Mouse (Mus musculus): ENCODE data around the gene Krt90. TPM values are rescaled to one million over a fixed set of nuclear protein-coding genes. Genes with fewer than 3 reads are reported as not detected.
"Not testable (repeated sequence)": the region's sequence is repeated elsewhere in the genome, so short reads cannot be mapped to it uniquely, and the experiment has no call there.

Gene Krt90
- polyA plus RNA-seq, 1 experiment from 2014 or later, result 0.22 TPM

DNA sequence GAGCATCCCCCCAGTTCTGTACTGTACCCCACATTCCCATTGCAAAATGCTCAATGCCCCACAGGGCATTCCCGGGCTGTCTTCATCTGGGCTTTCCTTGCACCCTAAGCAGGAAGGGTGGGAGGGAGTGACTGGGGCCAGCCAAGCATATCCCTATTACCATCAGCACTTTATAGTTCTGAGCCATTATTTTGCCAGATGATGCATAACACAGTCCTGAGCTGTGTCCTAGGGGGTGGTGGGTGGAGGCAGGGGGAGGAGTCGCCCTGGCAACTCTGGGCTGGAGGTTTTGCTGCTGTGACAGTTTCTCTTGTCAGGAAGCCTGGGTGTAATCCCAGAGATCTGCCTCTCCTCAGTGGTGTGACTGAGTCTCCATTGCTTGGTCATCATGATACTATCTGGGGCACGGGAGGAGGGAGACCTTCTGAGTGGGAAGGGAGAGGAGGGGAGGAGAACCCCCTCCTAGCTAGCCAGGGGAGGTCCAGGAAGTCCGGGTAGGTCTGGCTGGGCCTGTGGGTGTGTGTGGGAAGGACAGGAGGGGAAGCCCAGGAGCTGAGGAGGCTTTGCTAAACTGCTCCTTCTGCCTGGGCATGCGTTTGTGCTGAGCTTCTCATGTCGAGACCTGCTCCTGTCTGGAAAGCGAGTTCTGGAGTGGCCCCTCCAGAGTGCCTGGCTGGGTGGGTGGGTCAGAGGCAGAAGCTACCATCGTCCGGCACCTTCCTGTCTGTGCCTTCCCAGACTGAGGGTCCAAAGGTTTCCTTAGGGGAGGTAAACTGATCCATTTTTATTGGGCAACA lies 26.5 kb downstream of the Krt90 start:
- ATAC-seq (ENCODE audit: low FRiP score, low TSS enrichment), result peak; percentile 58; the same call in 1 of the 2 replicates
- no peak overlapping the region for H3K4me2 ChIP-seq (replicated peaks; ENCODE audit: low read depth, low read length)
- H3K4me1 ChIP-seq (ENCODE audit: control insufficient read depth, insufficient read depth, low read length), result peaks cover 13% of the 10 kb centered on the region
- no peaks in the 10 kb centered on the region for H3K27me3 ChIP-seq (ENCODE audit: control insufficient read depth, insufficient read depth, low read length)
- no peak overlapping the region for H3K27ac ChIP-seq (ENCODE audit: low read depth, low read length)
- WGBS, result 38% methylated on average over 9 of the region's 9 CpGs
- H3K9me3 ChIP-seq (ENCODE audit: control insufficient read depth, low read length), result no peaks in the 10 kb centered on the region
- H3K9ac ChIP-seq (ENCODE audit: low read depth, low read length), result no peak overlapping the region
- no peaks in the 10 kb centered on the region for H3K36me3 ChIP-seq (ENCODE audit: control insufficient read depth, insufficient read depth, low read length)
- no peak overlapping the region for H3K4me3 ChIP-seq (ENCODE audit: low read length)

DNA sequence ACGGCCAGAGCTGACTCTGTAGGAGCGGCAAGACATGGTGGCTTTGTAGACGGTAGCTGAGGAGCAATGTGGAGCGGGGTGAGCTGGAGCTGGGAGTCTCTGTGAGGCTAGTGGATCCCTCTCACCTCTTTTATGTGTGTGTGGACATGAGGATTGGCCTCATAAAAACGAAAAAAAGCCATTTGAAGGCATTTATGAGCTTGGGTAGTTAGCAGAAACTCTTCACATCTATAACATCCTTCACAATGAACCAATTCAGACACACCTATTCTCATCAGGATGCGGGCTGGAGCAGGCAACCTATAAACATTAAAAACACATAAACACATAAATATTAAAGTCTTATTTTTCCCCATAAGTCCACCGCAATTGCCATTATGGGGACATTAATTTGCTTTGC lies 30.0 kb downstream of the Krt90 start, which contains the start of gene Krt84:
Krt84 (minus strand) TSS at position 101 of the 400 bp plus-strand sequence.
- no peaks in the 10 kb centered on the region for H3K9me3 ChIP-seq (ENCODE audit: control insufficient read depth, low read length)
- H3K36me3 ChIP-seq (ENCODE audit: control insufficient read depth, insufficient read depth, low read length), result no peaks in the 10 kb centered on the region
- no peak within 1 kb of the TSS for H3K4me3 ChIP-seq (ENCODE audit: low read length)
- no peak within 1 kb of the TSS for H3K4me2 ChIP-seq (replicated peaks; ENCODE audit: low read depth, low read length)
- H3K4me1 ChIP-seq (ENCODE audit: control insufficient read depth, insufficient read depth, low read length), result peaks cover 8% of the 10 kb centered on the region
- no peak within 1 kb of the TSS for H3K27ac ChIP-seq (ENCODE audit: low read depth, low read length)
- no peak within 1 kb of the TSS for H3K9ac ChIP-seq (ENCODE audit: low read depth, low read length)
- ATAC-seq (ENCODE audit: low FRiP score, low TSS enrichment), result no peak
- no peaks in the 10 kb centered on the region for H3K27me3 ChIP-seq (ENCODE audit: control insufficient read depth, insufficient read depth, low read length)
- WGBS, result 67% methylated on average over 7 of the region's 7 CpGs

DNA sequence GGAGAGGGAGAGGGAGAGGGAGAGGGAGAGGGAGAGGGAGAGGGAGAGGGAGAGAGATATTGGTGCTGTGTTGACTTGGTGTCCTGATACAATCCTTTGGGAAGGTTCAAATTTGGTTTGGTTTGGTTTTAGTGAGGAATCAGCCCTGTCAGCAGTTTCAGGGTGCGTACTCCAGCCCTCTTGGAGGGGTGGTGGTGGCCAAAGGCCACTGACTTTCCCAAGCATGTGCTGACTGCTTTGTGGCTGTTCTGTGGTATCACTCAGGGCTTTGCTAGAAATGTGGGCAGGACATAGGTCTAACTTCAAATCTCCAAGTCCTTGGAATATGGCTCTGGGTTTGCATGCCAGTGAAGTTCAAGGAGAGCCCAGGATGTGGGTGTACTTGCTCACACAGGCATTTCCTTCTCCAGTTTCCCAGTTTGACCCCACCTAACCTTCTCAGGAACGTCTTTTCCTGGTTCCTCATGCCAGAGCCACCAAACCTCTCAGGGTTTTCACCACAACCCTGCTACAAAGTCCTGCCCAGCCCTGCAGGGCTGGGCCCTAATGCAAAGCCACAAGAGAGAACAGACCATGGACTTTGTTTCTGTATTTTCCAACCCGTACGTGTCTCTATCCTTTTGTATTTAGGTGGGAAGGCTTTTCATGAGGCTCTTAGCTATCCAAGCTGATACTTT lies 40.1 kb downstream of the Krt90 start:
- 57% methylated on average over 4 of the region's 4 CpGs for WGBS
- H3K9me3 ChIP-seq (ENCODE audit: control insufficient read depth, low read length), result no peaks in the 10 kb centered on the region
- ATAC-seq (ENCODE audit: low FRiP score, low TSS enrichment), result no peak
- H3K4me2 ChIP-seq (replicated peaks; ENCODE audit: low read depth, low read length), result no peak overlapping the region
- peaks cover 13% of the 10 kb centered on the region; the same call in 1 of the 2 replicates for H3K27me3 ChIP-seq (ENCODE audit: control insufficient read depth, insufficient read depth, low read length)
- H3K9ac ChIP-seq (ENCODE audit: low read depth, low read length), result no peak overlapping the region
- no peaks in the 10 kb centered on the region for H3K36me3 ChIP-seq (ENCODE audit: control insufficient read depth, insufficient read depth, low read length)
- no peaks in the 10 kb centered on the region for H3K4me1 ChIP-seq (ENCODE audit: control insufficient read depth, insufficient read depth, low read length)
- H3K27ac ChIP-seq (ENCODE audit: low read depth, low read length), result no peak overlapping the region
- H3K4me3 ChIP-seq (ENCODE audit: low read length), result no peak overlapping the region

DNA sequence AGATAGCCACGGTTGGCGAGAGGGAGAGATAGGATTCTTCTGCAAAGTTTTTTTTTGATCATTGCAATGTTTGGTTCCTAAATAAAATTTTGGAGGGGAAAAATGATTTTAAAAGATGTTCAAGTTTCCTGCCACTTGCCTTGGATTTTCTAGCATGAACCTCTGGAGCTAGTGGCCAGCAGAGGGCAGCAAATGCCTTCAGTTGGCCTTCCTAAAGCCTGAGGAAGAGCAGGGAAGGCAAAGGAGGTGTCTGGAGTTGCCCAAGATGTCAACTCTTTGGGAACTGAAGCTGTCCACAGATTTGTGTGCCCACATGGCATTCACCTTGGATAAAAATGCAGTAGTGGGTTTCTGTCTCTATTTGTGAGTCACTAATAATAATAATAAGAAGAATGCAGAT lies 43.0 kb downstream of the Krt90 start:
- Histone ChIP-seq H3K4me2 (replicated peaks; ENCODE audit: low read depth, low read length) (no peak overlapping the region), H3K36me3 (ENCODE audit: control insufficient read depth, insufficient read depth, low read length) (no peaks in the 10 kb centered on the region), H3K27me3 (ENCODE audit: control insufficient read depth, insufficient read depth, low read length) (peaks cover 9% of the 10 kb centered on the region; the same call in 1 of the 2 replicates), H3K4me1 (ENCODE audit: control insufficient read depth, insufficient read depth, low read length) (no peaks in the 10 kb centered on the region), H3K27ac (ENCODE audit: low read depth, low read length) (no peak overlapping the region), H3K9me3 (ENCODE audit: control insufficient read depth, low read length) (no peaks in the 10 kb centered on the region), H3K9ac (ENCODE audit: low read depth, low read length) (no peak overlapping the region), H3K4me3 (ENCODE audit: low read length) (no peak overlapping the region)
- no peak for ATAC-seq (ENCODE audit: low FRiP score, low TSS enrichment)
- WGBS, result 13% methylated on average over 2 of the region's 2 CpGs

DNA sequence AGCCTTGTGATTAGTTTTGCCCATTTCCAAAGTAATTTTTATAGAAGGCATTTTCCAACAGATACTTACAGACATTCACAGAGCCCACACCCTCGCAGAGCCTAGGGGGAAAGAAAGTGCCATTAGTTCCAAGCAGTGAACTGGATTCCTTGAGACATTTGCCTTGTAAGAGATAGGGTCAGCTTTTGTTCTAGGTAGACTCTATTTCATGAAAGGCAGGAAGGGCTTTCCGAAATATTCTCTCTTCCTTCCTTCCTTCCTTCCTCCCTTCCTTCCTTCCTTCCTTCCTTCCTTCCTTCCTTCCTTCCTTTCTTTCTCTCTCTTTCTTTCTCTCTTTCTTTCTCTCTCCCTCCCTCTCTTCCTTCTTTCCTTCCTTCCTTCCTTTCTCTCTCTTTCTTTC lies 45.6 kb downstream of the Krt90 start, which contains the start of gene Gm49425:
Gm49425 (minus strand) TSS at position 101 of the 400 bp plus-strand sequence.
- H3K9ac ChIP-seq (ENCODE audit: low read depth, low read length); H3K9me3 ChIP-seq (ENCODE audit: control insufficient read depth, low read length); H3K27ac ChIP-seq (ENCODE audit: low read depth, low read length); ATAC-seq (ENCODE audit: low FRiP score, low TSS enrichment); H3K4me1 ChIP-seq (ENCODE audit: control insufficient read depth, insufficient read depth, low read length); H3K27me3 ChIP-seq (ENCODE audit: control insufficient read depth, insufficient read depth, low read length); H3K4me3 ChIP-seq (ENCODE audit: low read length); H3K4me2 ChIP-seq (replicated peaks; ENCODE audit: low read depth, low read length); H3K36me3 ChIP-seq (ENCODE audit: control insufficient read depth, insufficient read depth, low read length): not testable (repeated sequence)
- 72% methylated on average over 2 of the region's 2 CpGs for whole genome bisulfite sequencing

DNA sequence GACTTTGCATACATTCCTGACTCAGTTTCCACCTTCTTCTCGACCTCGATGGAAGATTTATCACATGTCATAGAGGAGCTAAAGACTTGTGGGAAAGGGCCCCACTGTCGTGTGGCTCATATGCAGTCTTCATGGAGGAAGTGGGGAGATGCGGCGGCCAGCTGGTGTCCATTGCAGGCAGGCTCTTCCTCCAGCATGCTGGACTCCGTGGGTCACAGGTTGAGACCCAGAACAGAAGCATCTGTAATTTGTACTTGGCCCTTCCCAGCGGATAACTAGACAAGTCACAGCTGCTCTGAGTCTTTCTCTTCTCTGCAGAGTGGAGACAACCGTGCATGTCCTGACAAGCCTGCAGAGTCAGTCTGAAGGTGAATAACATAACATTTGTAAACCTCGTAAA lies 54.5 kb downstream of the Krt90 start:
- 29% methylated on average over 9 of the region's 9 CpGs for WGBS
- no peak overlapping the region for H3K27ac ChIP-seq (ENCODE audit: low read depth, low read length)
- peaks cover 8% of the 10 kb centered on the region; the same call in 1 of the 2 replicates for H3K4me1 ChIP-seq (ENCODE audit: control insufficient read depth, insufficient read depth, low read length)
- H3K9me3 ChIP-seq (ENCODE audit: control insufficient read depth, low read length), result no peaks in the 10 kb centered on the region
- H3K9ac ChIP-seq (ENCODE audit: low read depth, low read length), result no peak overlapping the region
- H3K4me3 ChIP-seq (ENCODE audit: low read length), result no peak overlapping the region
- H3K4me2 ChIP-seq (replicated peaks; ENCODE audit: low read depth, low read length), result no peak overlapping the region
- H3K27me3 ChIP-seq (ENCODE audit: control insufficient read depth, insufficient read depth, low read length), result no peaks in the 10 kb centered on the region
- 0 out of 2 replicates have a peak, but pooled peaks have one; percentile 38 for ATAC-seq (ENCODE audit: low FRiP score, low TSS enrichment)
- no peaks in the 10 kb centered on the region for H3K36me3 ChIP-seq (ENCODE audit: control insufficient read depth, insufficient read depth, low read length)

DNA sequence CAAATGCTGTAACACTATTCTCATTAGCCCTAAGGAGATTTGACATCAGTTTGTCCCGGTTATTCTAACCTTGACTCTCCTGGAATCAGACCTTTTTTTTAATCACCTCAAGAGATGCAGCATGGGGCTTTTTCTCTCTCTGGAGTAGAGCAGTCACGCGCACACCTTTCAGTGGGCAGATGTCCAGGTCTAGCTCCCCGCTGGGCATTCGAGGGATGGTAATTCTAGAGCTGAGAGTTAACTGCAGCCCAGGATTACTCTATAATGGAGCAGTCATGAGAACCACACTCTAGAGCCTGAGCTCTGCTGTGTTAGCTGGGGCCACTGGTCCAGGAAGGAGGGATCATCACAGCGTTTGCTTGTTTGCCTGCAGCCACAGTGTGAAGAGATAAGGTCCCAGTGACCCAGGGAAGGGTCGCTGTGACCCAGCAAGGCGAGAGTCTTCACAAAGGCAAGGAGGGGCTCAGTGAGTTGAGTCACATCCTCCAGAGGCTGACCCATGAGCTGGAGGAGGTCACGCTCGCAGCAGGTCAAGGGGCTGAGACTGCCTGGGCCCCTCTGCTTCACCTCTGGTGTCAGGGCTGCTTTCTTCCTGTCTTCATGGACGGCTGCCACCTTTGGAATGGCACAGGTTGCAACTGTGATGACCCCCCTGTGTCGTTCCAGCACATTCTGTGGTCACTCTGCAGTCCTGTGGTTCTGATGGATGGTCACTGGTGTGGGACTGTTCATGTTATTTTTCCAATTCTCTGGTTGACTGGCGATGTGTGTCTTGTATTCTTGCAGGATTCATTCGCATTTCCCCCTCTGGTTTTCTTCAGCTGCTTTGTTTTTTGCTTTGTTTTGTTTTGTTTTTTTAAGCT lies 55.6 kb downstream of the Krt90 start:
- Histone ChIP-seq H3K4me2 (replicated peaks; ENCODE audit: low read depth, low read length) (no peak overlapping the region), H3K27me3 (ENCODE audit: control insufficient read depth, insufficient read depth, low read length) (no peaks in the 10 kb centered on the region), H3K36me3 (ENCODE audit: control insufficient read depth, insufficient read depth, low read length) (no peaks in the 10 kb centered on the region), H3K4me1 (ENCODE audit: control insufficient read depth, insufficient read depth, low read length) (peaks cover 8% of the 10 kb centered on the region; the same call in 1 of the 2 replicates), H3K9me3 (ENCODE audit: control insufficient read depth, low read length) (no peaks in the 10 kb centered on the region), H3K27ac (ENCODE audit: low read depth, low read length) (no peak overlapping the region), H3K4me3 (ENCODE audit: low read length) (no peak overlapping the region), H3K9ac (ENCODE audit: low read depth, low read length) (no peak overlapping the region)
- peak; percentile 44 for ATAC-seq (ENCODE audit: low FRiP score, low TSS enrichment)
- WGBS, result 29% methylated on average over 14 of the region's 14 CpGs

Measured in kidney, embryonic 14.5 days (tissue).